Mouse (Mus musculus) forebrain, embryonic 12.5 days (tissue): ENCODE results near the gene Cog7. TPM values are rescaled to one million over a fixed set of nuclear protein-coding genes. Genes with fewer than 3 reads are reported as not detected.

ENCODE experiments used
- ATAC-seq: fragments of 200-750 bp; cut with Nextera tagmentation; 2 replicates; pipeline ENCODE4 v1.8.0; 2017; ENCODE audit warnings: moderate TSS enrichment; ENCODE audit not compliant: low FRiP score
- H3K27ac ChIP-seq: fragments of 300-500 bp; sonication (generic); 2 replicates; pipeline ENCODE4 v1.5.1; 2016; ENCODE audit warnings: mild to moderate bottlenecking
- H3K27me3 ChIP-seq: fragments of 300-500 bp; sonication (generic); 2 replicates; pipeline ENCODE4 v1.6.1; 2016; ENCODE audit warnings: mild to moderate bottlenecking
- H3K36me3 ChIP-seq: fragments of 300-500 bp; sonication (generic); replicated peaks from 2 replicates; pipeline ENCODE4 v1.6.1; 2016; ENCODE audit warnings: mild to moderate bottlenecking
- H3K4me1 ChIP-seq: fragments of 300-500 bp; sonication (generic); 2 replicates; pipeline ENCODE4 v1.6.1; 2016
- H3K4me2 ChIP-seq: fragments of 300-500 bp; sonication (generic); 2 replicates; pipeline ENCODE4 v1.6.1; 2016; ENCODE audit warnings: mild to moderate bottlenecking, moderate library complexity
- H3K4me3 ChIP-seq: fragments of 300-500 bp; sonication (generic); replicated peaks from 2 replicates; pipeline ENCODE4 v1.5.1; 2016; ENCODE audit warnings: mild to moderate bottlenecking
- H3K9ac ChIP-seq: fragments of 300-500 bp; sonication (generic); 2 replicates; pipeline ENCODE4 v1.6.1; 2016; ENCODE audit warnings: mild to moderate bottlenecking
- H3K9me3 ChIP-seq: fragments of 300-500 bp; sonication (generic); 2 replicates; pipeline ENCODE4 v1.6.1; 2016
- WGBS: fragments of 180-500 bp; shearing (Covaris S2); methylation state at CpG from one replicate; pipeline ENCODE4 v1.1.7; 2016; 5-methylcytosine and 5-hydroxymethylcytosine counted together
- polyA plus RNA-seq: library from polyadenylated mRNA; unstranded; fragments of >200 nt; fragmentation: Nextera tagmentation; extraction: Ambion mirVana; gene quantifications from 2 replicates; pipeline ENCODE4 v1.2.1, GENCODE M21; 2016

Cog7 gene
- polyA plus RNA-seq, 1 experiment from 2014 or later, result 21.9 TPM

DNA sequence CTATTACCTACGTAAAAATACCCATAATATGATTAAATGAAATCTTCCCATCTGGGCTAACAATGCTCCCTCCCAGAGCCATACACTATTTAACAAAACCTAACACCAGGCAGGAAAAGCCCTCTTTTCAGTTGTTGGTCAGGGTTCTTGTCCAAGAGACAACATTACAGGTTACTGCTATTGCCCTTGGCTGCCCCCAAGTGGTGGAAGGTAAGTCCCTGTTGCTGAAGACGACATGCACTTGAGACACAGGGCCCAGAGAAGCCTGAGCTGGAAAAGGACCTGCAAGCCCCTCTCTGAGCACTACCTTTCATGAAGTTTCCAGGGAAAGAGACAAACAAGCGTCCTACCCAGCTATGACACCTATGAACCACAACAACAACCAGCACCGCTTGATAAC, 6.5 kb downstream of the Cog7 start:
- Histone ChIP-seq H3K36me3 (peaks cover 21% of the 10 kb centered on the region), H3K4me2 (no peak overlapping the region), H3K4me1 (no peaks in the 10 kb centered on the region), H3K27ac (no peak overlapping the region), H3K9ac (no peak overlapping the region), H3K27me3 (no peaks in the 10 kb centered on the region), H3K4me3 (no peak overlapping the region), H3K9me3 (no peaks in the 10 kb centered on the region)
- WGBS, result 49% methylated on average over 4 of the region's 4 CpGs
- no peak for ATAC-seq

DNA sequence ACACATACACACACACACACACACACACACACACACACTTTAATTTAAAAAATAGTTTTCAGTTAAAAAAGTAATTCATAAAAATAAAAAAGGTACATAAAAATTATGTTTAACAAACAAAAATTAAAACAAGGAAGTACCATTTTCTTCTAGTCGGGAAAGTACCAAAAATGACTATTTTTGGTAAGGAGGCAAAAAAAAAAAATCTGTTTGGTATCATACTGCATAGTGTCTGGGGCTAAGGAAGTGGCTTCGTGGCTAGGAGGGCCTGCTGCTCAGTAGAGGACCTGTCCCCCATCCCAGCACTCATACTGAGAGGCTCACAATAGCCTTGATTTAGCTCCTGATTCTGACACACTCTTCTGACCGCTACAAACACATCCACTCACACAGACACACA, 9.8 kb downstream of the Cog7 start:
- Histone ChIP-seq H3K9me3 (no peaks in the 10 kb centered on the region), H3K4me1 (no peaks in the 10 kb centered on the region), H3K27me3 (no peaks in the 10 kb centered on the region), H3K36me3 (peaks cover 20% of the 10 kb centered on the region), H3K27ac (no peak overlapping the region), H3K4me2 (no peak overlapping the region), H3K4me3 (no peak overlapping the region), H3K9ac (no peak overlapping the region)
- no peak for ATAC-seq
- WGBS, result 92% methylated on average over 3 of the region's 3 CpGs

DNA sequence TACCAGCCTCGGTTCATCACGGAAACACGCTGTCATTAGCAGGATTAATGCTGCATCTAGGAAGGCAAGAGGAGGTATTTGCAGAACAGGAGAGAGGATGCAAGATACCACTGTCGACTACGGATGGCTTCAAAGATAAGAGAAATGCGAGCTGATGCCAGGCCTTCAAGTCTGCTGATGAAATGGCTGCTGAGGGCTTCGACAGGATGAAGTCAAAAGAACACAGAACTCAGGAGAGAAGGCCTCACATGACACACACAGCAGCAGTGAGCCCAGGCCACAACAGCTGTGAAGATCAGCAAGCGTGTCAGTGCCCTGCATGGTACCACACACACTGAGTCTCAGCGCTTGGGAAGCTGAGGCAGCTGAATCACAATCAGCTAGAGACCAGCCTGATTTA, 11.3 kb downstream of the Cog7 start:
- 90% methylated on average over 9 of the region's 9 CpGs for WGBS
- H3K4me2 ChIP-seq, result no peak overlapping the region
- H3K4me3 ChIP-seq, result no peak overlapping the region
- no peak for ATAC-seq
- H3K27me3 ChIP-seq, result no peaks in the 10 kb centered on the region
- H3K36me3 ChIP-seq, result peaks cover 19% of the 10 kb centered on the region
- no peak overlapping the region for H3K27ac ChIP-seq
- H3K9me3 ChIP-seq, result no peaks in the 10 kb centered on the region
- H3K4me1 ChIP-seq, result no peaks in the 10 kb centered on the region
- no peak overlapping the region for H3K9ac ChIP-seq

DNA sequence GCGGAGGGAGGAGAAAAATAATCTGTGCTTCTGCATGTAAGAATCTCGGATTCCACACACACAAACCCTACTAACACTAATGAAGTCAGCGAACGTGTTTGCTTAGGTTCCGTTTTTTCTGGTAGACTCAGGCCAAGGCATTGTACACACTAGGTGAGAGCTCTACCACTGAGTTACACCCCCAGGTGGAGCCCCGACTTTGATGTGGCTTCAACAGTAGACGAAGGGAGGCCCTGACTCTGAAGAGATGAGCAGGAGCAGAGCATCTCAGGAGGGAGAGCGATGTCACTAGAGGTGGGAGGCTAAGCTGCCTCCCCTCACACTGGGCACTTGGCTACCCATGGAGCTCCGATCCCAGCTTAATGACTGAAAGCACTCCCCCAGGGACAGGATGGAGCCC, 12.7 kb downstream of the Cog7 start:
- no peak overlapping the region for H3K4me3 ChIP-seq
- ATAC-seq, result no peak
- no peaks in the 10 kb centered on the region for H3K9me3 ChIP-seq
- H3K27me3 ChIP-seq, result no peaks in the 10 kb centered on the region
- no peak overlapping the region for H3K9ac ChIP-seq
- WGBS, result 91% methylated on average over 9 of the region's 9 CpGs
- H3K36me3 ChIP-seq, result peaks cover 19% of the 10 kb centered on the region
- H3K27ac ChIP-seq, result no peak overlapping the region
- no peak overlapping the region for H3K4me2 ChIP-seq
- no peaks in the 10 kb centered on the region for H3K4me1 ChIP-seq

DNA sequence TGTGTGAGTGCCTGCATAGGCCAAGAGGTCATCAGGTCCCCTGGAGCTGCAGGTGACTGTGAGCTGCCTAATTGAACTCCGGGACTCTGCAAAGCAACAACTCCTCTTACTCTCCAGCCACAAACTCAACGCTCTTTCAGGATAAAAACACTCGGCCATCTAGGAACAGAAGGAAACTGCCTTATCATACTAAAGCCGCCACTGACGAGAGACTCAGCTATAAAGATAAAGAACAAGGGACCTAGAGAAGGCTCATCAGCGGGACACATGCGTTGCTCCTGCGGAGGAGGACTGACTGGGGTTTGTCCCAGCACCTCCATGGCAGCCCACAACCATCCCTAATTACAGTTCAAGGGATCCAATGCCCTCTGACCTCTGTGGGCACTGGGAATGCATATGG, 13.3 kb downstream of the Cog7 start:
- Histone ChIP-seq H3K4me2 (no peak overlapping the region), H3K4me3 (no peak overlapping the region), H3K27me3 (no peaks in the 10 kb centered on the region), H3K27ac (no peak overlapping the region), H3K4me1 (no peaks in the 10 kb centered on the region), H3K9me3 (no peaks in the 10 kb centered on the region), H3K9ac (no peak overlapping the region), H3K36me3 (peaks cover 22% of the 10 kb centered on the region)
- WGBS, result 92% methylated on average over 8 of the region's 8 CpGs
- ATAC-seq, result no peak

DNA sequence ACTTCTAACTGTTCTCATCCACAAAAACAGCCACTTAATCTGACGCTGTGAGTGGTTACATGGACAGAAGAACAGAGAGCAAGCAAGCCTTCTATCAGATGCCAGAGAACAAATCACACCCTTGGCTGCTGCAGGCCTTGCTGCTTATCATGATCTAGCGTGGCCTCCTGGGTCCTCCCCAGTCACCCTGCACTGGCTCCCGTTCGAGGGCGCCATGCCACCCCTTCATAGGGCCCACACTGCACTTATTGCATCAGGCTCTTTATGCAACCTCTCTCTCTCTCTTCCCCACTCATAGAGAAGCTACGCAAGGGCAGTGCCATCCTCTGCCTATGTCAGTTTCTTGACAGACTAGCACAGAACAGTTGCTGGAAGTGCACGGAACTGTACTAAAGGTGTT, 15.3 kb downstream of the Cog7 start:
- H3K27me3 ChIP-seq, result no peaks in the 10 kb centered on the region
- ATAC-seq, result no peak

DNA sequence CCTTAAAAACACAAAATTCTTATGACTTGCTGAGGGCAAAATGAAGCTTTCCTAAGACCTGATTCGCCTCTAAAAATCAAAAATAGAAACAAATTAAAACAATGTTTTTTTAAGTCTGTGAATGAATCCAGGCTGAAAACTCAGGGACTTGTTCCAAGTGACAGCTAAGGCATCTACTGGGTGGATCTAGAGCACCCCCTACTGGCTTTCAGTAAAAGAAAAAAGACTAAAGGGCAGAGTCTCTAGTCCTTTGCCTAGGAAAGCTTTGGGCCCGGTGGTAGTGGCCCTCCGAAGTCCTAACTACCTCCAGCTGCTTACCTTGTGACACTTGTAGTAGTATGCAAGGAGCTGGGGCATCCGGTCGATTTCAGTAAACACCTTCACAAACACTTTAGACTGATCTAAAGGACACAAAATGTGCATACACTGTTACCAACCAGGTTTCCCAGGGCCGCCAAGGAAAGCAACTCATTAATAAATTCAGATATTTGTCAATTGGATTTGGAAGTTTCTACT, 17.6 kb downstream of the Cog7 start:
- no peak overlapping the region for H3K4me2 ChIP-seq
- no peak overlapping the region for H3K9ac ChIP-seq
- H3K36me3 ChIP-seq, result peaks cover 14% of the 10 kb centered on the region
- no peaks in the 10 kb centered on the region for H3K4me1 ChIP-seq
- no peak for ATAC-seq
- WGBS, result 75% methylated on average over 6 of the region's 6 CpGs
- H3K4me3 ChIP-seq, result no peak overlapping the region
- H3K27ac ChIP-seq, result no peak overlapping the region
- H3K9me3 ChIP-seq, result no peaks in the 10 kb centered on the region
- no peaks in the 10 kb centered on the region for H3K27me3 ChIP-seq

More for the DNA sequence above, 15.3 kb downstream of the Cog7 start:
- Histone ChIP-seq H3K27ac (no peak overlapping the region), H3K4me3 (no peak overlapping the region), H3K9me3 (no peaks in the 10 kb centered on the region), H3K36me3 (peaks cover 28% of the 10 kb centered on the region), H3K4me2 (no peak overlapping the region), H3K4me1 (no peaks in the 10 kb centered on the region), H3K9ac (no peak overlapping the region)
- WGBS, result 94% methylated on average over 7 of the region's 7 CpGs

DNA sequence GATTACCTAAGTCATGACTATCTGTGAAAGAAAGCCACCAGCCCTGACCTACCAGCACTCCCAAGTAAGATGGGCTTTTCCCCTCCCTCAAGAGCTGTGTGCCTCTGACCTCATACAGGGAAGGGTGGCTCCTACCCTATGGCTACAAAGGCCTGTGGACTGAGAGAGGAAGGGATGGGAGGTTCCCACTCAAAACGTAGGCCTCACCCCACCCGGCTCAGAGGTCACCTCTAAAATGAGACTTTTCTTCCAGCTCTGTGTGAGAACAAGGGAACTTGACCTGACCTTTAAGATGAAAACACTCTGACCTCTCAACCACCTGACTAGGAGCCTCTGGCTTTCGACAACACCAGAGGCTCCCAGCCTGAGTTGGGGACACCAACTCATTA, 18.9 kb downstream of the Cog7 start:
- Histone ChIP-seq H3K27ac (no peak overlapping the region), H3K9me3 (no peaks in the 10 kb centered on the region), H3K4me1 (no peaks in the 10 kb centered on the region), H3K4me2 (no peak overlapping the region), H3K4me3 (no peak overlapping the region), H3K27me3 (no peaks in the 10 kb centered on the region), H3K36me3 (peaks cover 14% of the 10 kb centered on the region), H3K9ac (no peak overlapping the region)
- 81% methylated on average over 3 of the region's 3 CpGs for WGBS
- no peak for ATAC-seq

DNA sequence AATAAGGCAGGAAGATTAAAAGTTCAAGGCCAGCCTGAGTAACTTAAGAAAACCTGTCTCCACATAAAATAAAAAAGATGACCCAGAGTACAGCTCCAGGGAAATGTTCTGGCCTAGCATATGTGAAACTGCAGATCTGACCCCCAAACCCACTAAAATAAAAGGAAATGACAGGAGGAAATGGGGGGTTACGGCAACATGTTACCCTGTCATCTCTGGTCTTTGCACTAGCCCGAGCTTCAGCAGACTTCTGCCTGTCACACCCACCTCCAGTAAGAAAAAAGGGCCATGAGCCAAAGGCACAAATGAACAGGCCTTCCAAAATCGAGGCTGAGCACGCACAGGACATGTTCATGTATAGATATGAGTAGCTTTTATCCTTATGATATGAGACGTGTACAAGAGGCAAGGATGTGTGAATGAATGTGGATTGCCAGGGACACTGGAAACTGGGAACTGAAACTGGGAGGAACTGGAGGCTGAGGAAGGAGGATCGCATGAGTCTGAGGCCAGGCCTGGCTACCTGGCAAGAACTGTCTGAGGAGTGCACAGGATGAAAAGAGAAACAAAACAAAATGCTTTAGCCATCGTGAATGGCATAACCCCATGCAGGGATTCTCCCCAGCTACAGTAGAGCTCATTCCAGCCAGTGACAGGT, 19.5 kb downstream of the Cog7 start:
- Histone ChIP-seq H3K27me3 (no peaks in the 10 kb centered on the region), H3K36me3 (peaks cover 14% of the 10 kb centered on the region), H3K9ac (no peak overlapping the region), H3K27ac (no peak overlapping the region), H3K9me3 (no peaks in the 10 kb centered on the region), H3K4me2 (no peak overlapping the region), H3K4me3 (no peak overlapping the region), H3K4me1 (no peaks in the 10 kb centered on the region)
- no peak for ATAC-seq
- 91% methylated on average over 7 of the region's 7 CpGs for WGBS

DNA sequence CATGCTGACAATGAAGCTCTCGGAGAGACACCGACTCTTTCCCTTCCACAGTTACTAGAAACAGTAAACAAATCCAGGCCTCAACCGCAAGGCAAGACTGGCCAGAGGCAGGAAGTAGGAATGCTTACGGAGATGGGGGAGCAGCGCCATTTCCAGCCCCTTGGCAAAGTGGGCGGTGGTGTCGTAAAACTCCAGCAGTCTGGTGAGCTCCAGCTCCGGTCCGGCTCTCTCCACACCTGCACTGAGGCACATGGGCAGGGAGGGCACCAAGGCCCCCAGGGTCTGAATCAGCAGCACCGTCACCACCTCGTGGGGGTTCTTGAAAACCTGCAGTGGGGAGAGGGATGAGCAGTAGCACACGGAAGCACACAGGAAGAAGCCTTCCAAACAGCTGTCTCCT, 25.7 kb downstream of the Cog7 start:
- H3K4me1 ChIP-seq, result no peaks in the 10 kb centered on the region
- peaks cover 13% of the 10 kb centered on the region for H3K36me3 ChIP-seq

DNA sequence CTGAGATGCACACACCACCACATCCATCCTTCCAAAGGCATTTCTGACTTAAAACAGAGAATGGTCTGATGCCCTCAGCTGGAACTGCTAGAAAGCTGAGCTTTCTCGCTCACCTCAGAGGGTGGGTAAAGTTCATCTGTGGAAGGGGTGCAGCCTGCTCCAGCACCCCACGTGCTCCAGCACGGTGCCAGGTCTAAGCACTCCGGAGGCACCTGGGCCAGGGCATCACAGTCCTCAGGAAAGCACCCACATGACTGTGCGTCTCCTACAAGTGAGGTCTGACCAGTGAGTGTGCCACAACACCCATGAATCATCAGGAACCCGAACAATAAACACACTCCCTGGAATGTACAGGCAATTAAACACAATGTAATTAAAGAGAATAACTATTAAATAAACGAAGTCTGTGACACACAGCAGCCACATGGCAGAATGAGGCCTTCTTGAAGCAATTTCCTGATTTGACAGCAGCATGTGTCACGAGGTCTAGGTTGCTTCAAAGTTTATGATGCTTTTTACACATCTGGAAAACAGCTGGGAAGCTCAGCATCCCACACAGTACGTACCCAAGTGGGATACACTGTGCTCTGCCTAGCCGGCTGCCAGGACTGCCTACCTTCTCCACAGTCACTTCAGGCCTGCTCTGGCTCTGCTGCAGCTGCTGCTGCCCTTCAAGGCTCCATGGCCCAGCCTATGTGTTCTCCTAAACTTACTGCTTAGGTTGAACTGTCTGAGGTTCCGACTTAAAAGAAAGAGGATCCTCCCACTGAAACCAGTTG, 26.4 kb downstream of the Cog7 start:
- H3K9me3 ChIP-seq, result no peaks in the 10 kb centered on the region
- no peak overlapping the region for H3K27ac ChIP-seq
- WGBS, result 89% methylated on average over 11 of the region's 11 CpGs
- no peak overlapping the region for H3K9ac ChIP-seq
- H3K4me1 ChIP-seq, result no peaks in the 10 kb centered on the region
- H3K4me2 ChIP-seq, result no peak overlapping the region
- H3K36me3 ChIP-seq, result peaks cover 19% of the 10 kb centered on the region
- ATAC-seq, result no peak
- no peak overlapping the region for H3K4me3 ChIP-seq
- H3K27me3 ChIP-seq, result no peaks in the 10 kb centered on the region

More for the DNA sequence above, 25.7 kb downstream of the Cog7 start:
- Histone ChIP-seq H3K9ac (no peak overlapping the region), H3K4me2 (no peak overlapping the region), H3K27ac (no peak overlapping the region), H3K4me3 (no peak overlapping the region), H3K9me3 (no peaks in the 10 kb centered on the region), H3K27me3 (no peaks in the 10 kb centered on the region)
- WGBS, result 93% methylated on average over 12 of the region's 12 CpGs
- no peak for ATAC-seq

DNA sequence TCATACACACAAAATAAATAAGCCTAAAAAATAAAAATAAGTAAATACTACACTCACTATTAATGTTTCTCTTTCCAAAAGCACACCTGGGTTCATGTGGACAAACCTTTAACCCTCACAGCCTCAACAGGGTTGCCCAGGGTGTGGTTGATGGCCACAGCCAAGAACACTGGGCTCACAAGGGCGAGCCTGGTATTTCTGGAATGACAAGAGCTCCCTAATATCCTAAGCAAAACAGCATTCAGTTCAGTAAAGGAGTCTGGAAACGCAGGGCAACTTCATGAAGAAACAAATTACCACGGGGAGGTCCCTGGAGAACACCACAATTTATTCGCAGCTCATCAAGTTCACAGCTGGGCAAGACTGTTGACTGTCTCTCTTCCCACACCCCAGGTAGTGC, 34.0 kb downstream of the Cog7 start:
- Histone ChIP-seq H3K9ac (no peak overlapping the region), H3K4me2 (no peak overlapping the region), H3K4me3 (no peak overlapping the region), H3K4me1 (no peaks in the 10 kb centered on the region), H3K9me3 (no peaks in the 10 kb centered on the region), H3K27me3 (no peaks in the 10 kb centered on the region), H3K27ac (no peak overlapping the region), H3K36me3 (peaks cover 23% of the 10 kb centered on the region)
- WGBS, result 85% methylated on average over 4 of the region's 4 CpGs
- ATAC-seq, result no peak

DNA sequence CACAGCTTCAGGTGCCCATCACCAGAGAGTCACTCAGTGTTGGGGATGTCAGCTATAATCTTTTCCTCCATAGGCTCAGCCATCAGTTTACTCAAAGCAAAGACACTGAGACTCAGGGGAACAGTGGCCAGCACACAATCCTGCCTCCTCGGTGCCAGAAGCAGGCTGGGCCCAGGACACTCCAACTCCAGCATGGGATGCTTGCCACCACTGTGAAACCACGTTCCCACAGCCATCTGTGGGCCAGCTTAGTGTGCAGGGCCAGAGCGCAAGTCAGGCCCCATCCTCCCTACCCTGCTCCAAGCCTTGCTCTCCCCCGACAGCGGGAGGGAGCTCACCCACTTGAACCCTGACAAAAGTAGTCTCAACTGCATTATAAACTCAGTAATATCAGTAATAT, 35.3 kb downstream of the Cog7 start:
- WGBS, result 88% methylated on average over 5 of the region's 5 CpGs
- no peaks in the 10 kb centered on the region for H3K27me3 ChIP-seq
- H3K4me1 ChIP-seq, result no peaks in the 10 kb centered on the region
- no peak overlapping the region for H3K4me2 ChIP-seq
- no peak overlapping the region for H3K27ac ChIP-seq
- H3K36me3 ChIP-seq, result peaks cover 30% of the 10 kb centered on the region
- no peaks in the 10 kb centered on the region for H3K9me3 ChIP-seq
- no peak overlapping the region for H3K4me3 ChIP-seq
- H3K9ac ChIP-seq, result no peak overlapping the region
- no peak for ATAC-seq
